Mouse (Mus musculus) embryonic stem cell, embryonic (primary cell): ENCODE measurements at regions not wholly inside any gene's neighbourhood (a gene's known extent, or its start where the extent isn't known, plus 50 kb on each side); places are given as distances from the start of the nearest gene placed in this dataset.

Source experiments
- CTCF ChIA-PET, 4 experiments: fragments of 300-600 bp in 2 of 4; fragments of 350-600 bp in 2 of 4; sonication (Branson Sonifier 250); formaldehyde crosslinking; loops; one replicate each; lab custom pipeline; 2022; ENCODE audit warnings: inconsistent platforms in 2 of 4; lab: Charles Lee
- POLR2A ChIA-PET, 4 experiments: fragments of 300-600 bp in 2 of 4; fragments of 350-600 bp in 2 of 4; sonication (Branson Sonifier 250); formaldehyde crosslinking; loops; one replicate each; lab custom pipeline; 2022; ENCODE audit warnings: antibody characterized with exemption in 4 of 4, inconsistent platforms in 1 of 4; lab: Charles Lee

DNA sequence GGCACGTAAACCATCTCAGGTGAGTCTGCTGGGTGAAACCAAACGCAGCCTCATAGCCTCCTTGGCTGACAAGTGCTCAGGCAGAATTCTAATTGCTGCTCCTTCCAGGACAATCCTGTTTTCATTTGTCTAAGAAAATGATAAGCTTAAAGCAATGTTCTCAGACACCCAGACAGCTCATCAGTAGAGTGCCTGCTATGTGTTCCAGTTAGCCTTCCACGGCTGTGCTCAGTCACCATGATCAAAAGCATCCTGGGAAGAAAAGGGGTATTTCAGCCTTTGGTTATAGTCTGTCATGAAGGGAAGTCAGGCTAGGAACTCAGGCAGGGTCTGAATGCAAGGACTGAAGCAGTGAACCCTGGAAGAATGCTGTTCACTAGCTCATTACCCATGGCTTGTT, 71.8 kb upstream of the Mpped2 start:
- CTCF ChIA-PET = no interaction called here

DNA sequence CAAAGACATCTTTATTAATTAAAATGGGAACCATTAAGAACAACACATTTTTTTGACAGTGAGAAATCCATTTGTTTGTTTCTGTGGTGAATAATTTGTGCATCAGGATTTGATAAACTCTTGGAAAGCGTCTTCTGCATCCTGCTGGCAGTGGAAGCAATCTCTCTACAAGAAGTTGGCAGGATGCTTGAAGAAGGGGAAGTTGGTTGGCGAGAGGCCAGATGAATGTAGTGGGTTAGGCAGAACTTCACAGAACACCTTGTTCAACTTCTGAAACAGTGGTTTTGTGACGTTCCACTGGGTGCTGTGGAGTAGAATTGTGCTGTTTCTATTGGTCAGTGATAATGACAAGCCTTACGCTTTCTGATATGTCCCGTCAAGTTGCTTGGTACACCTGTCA, 70.7 kb upstream of the Mpped2 start:
- ChIA-PET CTCF (no interaction called here), POLR2A (no interaction called here)

More for the DNA sequence above, 71.8 kb upstream of the Mpped2 start:
- POLR2A ChIA-PET = no interaction called here

- CTCF ChIA-PET = interaction anchor here in 1 of 4 experiments (0.6 kb wide), 1 partner anchor 10 kb away, joined by 4 read pairs; no protein-coding TSS in a partner anchor
Observed at GRCm38 (mm10) chr2:106623680-106624079, 69.4 kb upstream of the Mpped2 start.

GRCm38 (mm10) chr2:106631986-106632385, 61.1 kb upstream of the Mpped2 start:
- CTCF ChIA-PET = no interaction called here
- POLR2A ChIA-PET = no interaction called here

More at GRCm38 (mm10) chr2:106623680-106624079, 69.4 kb upstream of the Mpped2 start:
- POLR2A ChIA-PET = interaction anchor here in 1 of 4 experiments (0.6 to 1.2 kb wide), 3 partner anchors 251 to 441 kb away, joined by 3 read pairs; no protein-coding TSS in a partner anchor
